Mouse (Mus musculus): ENCODE measurements around the gene Mpp3. TPM values are rescaled to one million over a fixed set of nuclear protein-coding genes. Genes with fewer than 3 reads are reported as not detected.
A peak's percentile ranks its signal among the peaks of the same experiment; 100 is the strongest.

Gene Mpp3
- polyA plus RNA-seq, 1 experiment, result not detected

- Histone ChIP-seq H3K4me1 (ENCODE audit: control insufficient read depth, insufficient read depth, low read length) (no peaks in the 10 kb centered on the region), H3K27ac (ENCODE audit: control insufficient read depth, insufficient read depth, low read depth, low read length, poor library complexity) (no peak overlapping the region), H3K4me3 (replicated peaks; ENCODE audit: control insufficient read depth, low read depth, low read length) (no peak overlapping the region)
- TF ChIP-seq POLR2A (IDR thresholded peaks at IDR 0.05; ENCODE audit: borderline replicate concordance, control insufficient read depth, low read depth, low read length), result no peak
- no peak for TF ChIP-seq CTCF (IDR thresholded peaks at IDR 0.05; ENCODE audit: control insufficient read depth, insufficient read depth, low read length)
- WGBS, result 90% methylated on average over 9 of the region's 9 CpGs
These were observed 22.0 kb downstream of the Mpp3 start for GRCm38 (mm10) chr11:102006271-102006670.

- WGBS, result 89% methylated on average over 8 of the region's 8 CpGs
- no peak overlapping the region for H3K27ac ChIP-seq (ENCODE audit: control insufficient read depth, insufficient read depth, low read depth, low read length, poor library complexity)
- peak; percentile 18; the same call in 1 of the 2 replicates for TF ChIP-seq CTCF (IDR thresholded peaks at IDR 0.05; ENCODE audit: control insufficient read depth, insufficient read depth, low read length)
- no peak for TF ChIP-seq POLR2A (IDR thresholded peaks at IDR 0.05; ENCODE audit: borderline replicate concordance, control insufficient read depth, low read depth, low read length)
These were observed 24.0 kb downstream of the Mpp3 start for GRCm38 (mm10) chr11:102004251-102004650.

GRCm38 (mm10) chr11:101999466-101999865, 28.8 kb downstream of the Mpp3 start:
- 71% methylated on average over 4 of the region's 4 CpGs for WGBS
- no peak for TF ChIP-seq CTCF (IDR thresholded peaks at IDR 0.05; ENCODE audit: control insufficient read depth, insufficient read depth, low read length)
- TF ChIP-seq POLR2A (IDR thresholded peaks at IDR 0.05; ENCODE audit: borderline replicate concordance, control insufficient read depth, low read depth, low read length), result no peak
- Histone ChIP-seq H3K4me3 (replicated peaks; ENCODE audit: control insufficient read depth, low read depth, low read length) (no peak overlapping the region), H3K4me1 (ENCODE audit: control insufficient read depth, insufficient read depth, low read length) (no peaks in the 10 kb centered on the region), H3K27ac (ENCODE audit: control insufficient read depth, insufficient read depth, low read depth, low read length, poor library complexity) (no peak overlapping the region)

More at GRCm38 (mm10) chr11:102004251-102004650, 24.0 kb downstream of the Mpp3 start:
- Histone ChIP-seq H3K4me3 (replicated peaks; ENCODE audit: control insufficient read depth, low read depth, low read length) (no peak overlapping the region), H3K4me1 (ENCODE audit: control insufficient read depth, insufficient read depth, low read length) (no peaks in the 10 kb centered on the region)

GRCm38 (mm10) chr11:101998258-101998657, 30.0 kb downstream of the Mpp3 start:
- WGBS, result 43% methylated on average over 5 of the region's 5 CpGs
- Histone ChIP-seq H3K27ac (ENCODE audit: control insufficient read depth, insufficient read depth, low read depth, low read length, poor library complexity) (no peak overlapping the region), H3K4me3 (replicated peaks; ENCODE audit: control insufficient read depth, low read depth, low read length) (no peak overlapping the region), H3K4me1 (ENCODE audit: control insufficient read depth, insufficient read depth, low read length) (no peaks in the 10 kb centered on the region)
- TF ChIP-seq POLR2A (IDR thresholded peaks at IDR 0.05; ENCODE audit: borderline replicate concordance, control insufficient read depth, low read depth, low read length), result no peak
- TF ChIP-seq CTCF (IDR thresholded peaks at IDR 0.05; ENCODE audit: control insufficient read depth, insufficient read depth, low read length), result no peak

GRCm38 (mm10) chr11:101995938-101996337, 32.3 kb downstream of the Mpp3 start:
- Histone ChIP-seq H3K4me1 (ENCODE audit: control insufficient read depth, insufficient read depth, low read length) (no peaks in the 10 kb centered on the region), H3K4me3 (replicated peaks; ENCODE audit: control insufficient read depth, low read depth, low read length) (no peak overlapping the region), H3K27ac (ENCODE audit: control insufficient read depth, insufficient read depth, low read depth, low read length, poor library complexity) (no peak overlapping the region)
- no peak for TF ChIP-seq POLR2A (IDR thresholded peaks at IDR 0.05; ENCODE audit: borderline replicate concordance, control insufficient read depth, low read depth, low read length)
- no peak for TF ChIP-seq CTCF (IDR thresholded peaks at IDR 0.05; ENCODE audit: control insufficient read depth, insufficient read depth, low read length)
- 87% methylated on average over 7 of the region's 7 CpGs for WGBS

- 38% methylated on average over 8 of the region's 8 CpGs for WGBS
- Histone ChIP-seq H3K27ac (ENCODE audit: control insufficient read depth, insufficient read depth, low read depth, low read length, poor library complexity) (no peak overlapping the region), H3K4me3 (replicated peaks; ENCODE audit: control insufficient read depth, low read depth, low read length) (no peak overlapping the region), H3K4me1 (ENCODE audit: control insufficient read depth, insufficient read depth, low read length) (no peaks in the 10 kb centered on the region)
- TF ChIP-seq POLR2A (IDR thresholded peaks at IDR 0.05; ENCODE audit: borderline replicate concordance, control insufficient read depth, low read depth, low read length) (no peak), CTCF (IDR thresholded peaks at IDR 0.05; ENCODE audit: control insufficient read depth, insufficient read depth, low read length) (no peak)
These were observed 34.2 kb downstream of the Mpp3 start for GRCm38 (mm10) chr11:101994100-101994499.

- TF ChIP-seq CTCF (IDR thresholded peaks at IDR 0.05; ENCODE audit: control insufficient read depth, insufficient read depth, low read length), result no peak
- TF ChIP-seq POLR2A (IDR thresholded peaks at IDR 0.05; ENCODE audit: borderline replicate concordance, control insufficient read depth, low read depth, low read length), result no peak
These were observed 35.9 kb downstream of the Mpp3 start for GRCm38 (mm10) chr11:101992411-101992810.

GRCm38 (mm10) chr11:101991813-101992212, 36.4 kb downstream of the Mpp3 start:
- whole genome bisulfite sequencing, result 60% methylated on average over 3 of the region's 3 CpGs
- TF ChIP-seq CTCF (IDR thresholded peaks at IDR 0.05; ENCODE audit: control insufficient read depth, insufficient read depth, low read length), result no peak
- TF ChIP-seq POLR2A (IDR thresholded peaks at IDR 0.05; ENCODE audit: borderline replicate concordance, control insufficient read depth, low read depth, low read length), result no peak
- no peaks in the 10 kb centered on the region for H3K4me1 ChIP-seq (ENCODE audit: control insufficient read depth, insufficient read depth, low read length)
- no peak overlapping the region for H3K4me3 ChIP-seq (replicated peaks; ENCODE audit: control insufficient read depth, low read depth, low read length)
- no peak overlapping the region for H3K27ac ChIP-seq (ENCODE audit: control insufficient read depth, insufficient read depth, low read depth, low read length, poor library complexity)

More at GRCm38 (mm10) chr11:101992411-101992810, 35.9 kb downstream of the Mpp3 start:
- Histone ChIP-seq H3K4me3 (replicated peaks; ENCODE audit: control insufficient read depth, low read depth, low read length) (no peak overlapping the region), H3K27ac (ENCODE audit: control insufficient read depth, insufficient read depth, low read depth, low read length, poor library complexity) (no peak overlapping the region), H3K4me1 (ENCODE audit: control insufficient read depth, insufficient read depth, low read length) (no peaks in the 10 kb centered on the region)
- WGBS, result 82% methylated on average over 7 of the region's 7 CpGs

- no peak overlapping the region for H3K4me3 ChIP-seq (replicated peaks; ENCODE audit: control insufficient read depth, low read depth, low read length)
- H3K27ac ChIP-seq (ENCODE audit: control insufficient read depth, insufficient read depth, low read depth, low read length, poor library complexity), result no peak overlapping the region
- no peaks in the 10 kb centered on the region for H3K4me1 ChIP-seq (ENCODE audit: control insufficient read depth, insufficient read depth, low read length)
- 85% methylated on average over 3 of the region's 3 CpGs for WGBS
- no peak for TF ChIP-seq POLR2A (IDR thresholded peaks at IDR 0.05; ENCODE audit: borderline replicate concordance, control insufficient read depth, low read depth, low read length)
- no peak for TF ChIP-seq CTCF (IDR thresholded peaks at IDR 0.05; ENCODE audit: control insufficient read depth, insufficient read depth, low read length)
These were observed 38.0 kb downstream of the Mpp3 start for GRCm38 (mm10) chr11:101990244-101990643.
